Mouse (Mus musculus) testis, adult 2 months (tissue): Measurements from ENCODE around the gene Ahnak2. TPM values are rescaled to one million over a fixed set of nuclear protein-coding genes. Genes with fewer than 3 reads are reported as not detected.

Experiments used
- H3K27ac ChIP-seq: fragments of 200-500 bp; 2 replicates; pipeline ENCODE4 v1.5.1; 2012; ENCODE audit warnings: low read depth, low read length; ENCODE audit not compliant: control insufficient read depth, insufficient read depth
- H3K27me3 ChIP-seq: fragments of 200-500 bp; 2 replicates; pipeline ENCODE4 v1.6.1; 2012; ENCODE audit warnings: mild to moderate bottlenecking, low read length, moderate library complexity; ENCODE audit not compliant: control insufficient read depth, insufficient read depth
- H3K36me3 ChIP-seq: fragments of 200-500 bp; 2 replicates; pipeline ENCODE4 v1.6.1; 2012; ENCODE audit warnings: mild to moderate bottlenecking, low read length; ENCODE audit not compliant: control insufficient read depth, insufficient read depth
- H3K4me1 ChIP-seq: fragments of 200-500 bp; 2 replicates; pipeline ENCODE4 v1.6.1; 2012; ENCODE audit warnings: low read length; ENCODE audit not compliant: control insufficient read depth, insufficient read depth
- H3K4me3 ChIP-seq: fragments of 200-500 bp; 2 replicates; pipeline ENCODE4 v1.5.1; 2012; ENCODE audit warnings: low read depth, mild to moderate bottlenecking, low read length, moderate library complexity, mixed read lengths; ENCODE audit not compliant: control insufficient read depth
- CTCF ChIP-seq: fragments of 200-500 bp; IDR thresholded peaks from 2 replicates; pipeline ENCODE4 v1.5.1; 2012; ENCODE audit warnings: low read depth, mild to moderate bottlenecking, inconsistent platforms, low read length, moderate library complexity; ENCODE audit not compliant: control insufficient read depth, insufficient read depth, insufficient replicate concordance
- POLR2A ChIP-seq: fragments of 200-500 bp; IDR thresholded peaks from 2 replicates; pipeline ENCODE4 v1.6.1; 2012; ENCODE audit warnings: low read depth, mild to moderate bottlenecking, inconsistent platforms, low read length, moderate library complexity; ENCODE audit not compliant: control insufficient read depth
- polyA plus RNA-seq: library from polyadenylated mRNA; depleted of rRNA; stranded (reverse); fragments of >200 nt; gene quantifications from 2 replicates; pipeline ENCODE4 v1.2.3, GENCODE M21; 2012

Ahnak2 gene
- polyA plus RNA-seq, 1 experiment = 1.2 TPM

GRCm38 (mm10) chr12:112808587-112809364 is 6.3 kb upstream of the Ahnak2 start, which contains the start of gene Clba1:
TSS of gene Clba1 (plus strand) at chr12:112808937.
- no peaks in the 10 kb centered on the region for H3K27me3 ChIP-seq
- H3K4me3 ChIP-seq = peak within 1 kb of the TSS; percentile 90
- TF ChIP-seq POLR2A (peak; percentile 80), CTCF (no peak; the same call in 1 of the 2 replicates)
- no peaks in the 10 kb centered on the region for H3K36me3 ChIP-seq
- peaks cover 12% of the 10 kb centered on the region for H3K4me1 ChIP-seq
- H3K27ac ChIP-seq = peak within 1 kb of the TSS; percentile 79

- Histone ChIP-seq H3K27ac (no peak overlapping the region), H3K4me3 (peak overlapping the region; percentile 90), H3K4me1 (peaks cover 12% of the 10 kb centered on the region), H3K36me3 (no peaks in the 10 kb centered on the region), H3K27me3 (no peaks in the 10 kb centered on the region)
- TF ChIP-seq POLR2A (no peak), CTCF (no peak)
These were observed 5.7 kb upstream of the Ahnak2 start for GRCm38 (mm10) chr12:112808212-112808586.

GRCm38 (mm10) chr12:112807796-112808195 is 5.3 kb upstream of the Ahnak2 start:
- peak overlapping the region; percentile 90 for H3K4me3 ChIP-seq
- H3K27me3 ChIP-seq = no peaks in the 10 kb centered on the region
- H3K36me3 ChIP-seq = no peaks in the 10 kb centered on the region
- no peak for TF ChIP-seq CTCF
- no peak for TF ChIP-seq POLR2A
- peaks cover 12% of the 10 kb centered on the region for H3K4me1 ChIP-seq
- H3K27ac ChIP-seq = no peak overlapping the region

GRCm38 (mm10) chr12:112806044-112806443 is 3.6 kb upstream of the Ahnak2 start:
- Histone ChIP-seq H3K4me3 (no peak overlapping the region), H3K36me3 (no peaks in the 10 kb centered on the region), H3K27ac (no peak overlapping the region), H3K27me3 (no peaks in the 10 kb centered on the region), H3K4me1 (peaks cover 12% of the 10 kb centered on the region)
- TF ChIP-seq POLR2A (no peak), CTCF (no peak)

- Histone ChIP-seq H3K27ac (no peak overlapping the region), H3K27me3 (no peaks in the 10 kb centered on the region), H3K36me3 (no peaks in the 10 kb centered on the region), H3K4me3 (no peak overlapping the region), H3K4me1 (peaks cover 6% of the 10 kb centered on the region)
- no peak for TF ChIP-seq POLR2A
- TF ChIP-seq CTCF = no peak
These were observed 1.6 kb upstream of the Ahnak2 start for GRCm38 (mm10) chr12:112804046-112804445.

- Histone ChIP-seq H3K27ac (no peak overlapping the region), H3K4me3 (no peak overlapping the region), H3K36me3 (no peaks in the 10 kb centered on the region), H3K27me3 (no peaks in the 10 kb centered on the region), H3K4me1 (no peaks in the 10 kb centered on the region; the same call in 1 of the 2 replicates)
- TF ChIP-seq POLR2A (no peak), CTCF (no peak)
These were observed 460 bp upstream of the Ahnak2 start for GRCm38 (mm10) chr12:112802917-112803316.

GRCm38 (mm10) chr12:112800476-112800875 is 2.0 kb downstream of the Ahnak2 start:
- no peak for TF ChIP-seq POLR2A
- TF ChIP-seq CTCF = peak; percentile 84
- H3K4me1 ChIP-seq = no peaks in the 10 kb centered on the region; the same call in 1 of the 2 replicates
- no peak overlapping the region for H3K4me3 ChIP-seq
- H3K27ac ChIP-seq = no peak overlapping the region
- no peaks in the 10 kb centered on the region for H3K27me3 ChIP-seq
- H3K36me3 ChIP-seq = no peaks in the 10 kb centered on the region
